Mouse (Mus musculus) neural tube, embryonic 13.5 days (tissue): ENCODE results near the gene Tubd1. TPM values are rescaled to one million over a fixed set of nuclear protein-coding genes. Genes with fewer than 3 reads are reported as not detected.
"Not testable (repeated sequence)": the region's sequence is repeated elsewhere in the genome, so short reads cannot be mapped to it uniquely, and the experiment has no call there.

ENCODE experiments used
- ATAC-seq: fragments of 200-750 bp; cut with Nextera tagmentation; 2 replicates; pipeline ENCODE4 v1.8.0; 2017; ENCODE audit warnings: low read depth, mild to moderate bottlenecking, moderate TSS enrichment, moderate library complexity
- H3K27ac ChIP-seq: fragments of 300-500 bp; sonication (generic); replicated peaks from 2 replicates; pipeline ENCODE4 v1.5.1; 2015; ENCODE audit warnings: moderate library complexity, mild to moderate bottlenecking, inconsistent platforms
- H3K27me3 ChIP-seq: fragments of 300-500 bp; sonication (generic); 2 replicates; pipeline ENCODE4 v1.6.1; 2015; ENCODE audit warnings: mild to moderate bottlenecking, inconsistent platforms
- H3K36me3 ChIP-seq: fragments of 300-500 bp; sonication (generic); 2 replicates; pipeline ENCODE4 v1.6.1; 2015; ENCODE audit warnings: mild to moderate bottlenecking, inconsistent platforms
- H3K4me1 ChIP-seq: fragments of 300-500 bp; sonication (generic); replicated peaks from 2 replicates; pipeline ENCODE4 v1.6.1; 2015; ENCODE audit warnings: inconsistent platforms
- H3K4me2 ChIP-seq: fragments of 300-500 bp; sonication (generic); 2 replicates; pipeline ENCODE4 v1.6.1; 2015; ENCODE audit warnings: inconsistent platforms, mild to moderate bottlenecking, moderate library complexity
- H3K4me3 ChIP-seq: fragments of 300-500 bp; sonication (generic); 2 replicates; pipeline ENCODE4 v1.5.1; 2015; ENCODE audit warnings: mild to moderate bottlenecking, inconsistent platforms
- H3K9ac ChIP-seq: fragments of 300-500 bp; sonication (generic); 2 replicates; pipeline ENCODE4 v1.6.1; 2015; ENCODE audit warnings: moderate library complexity, mild to moderate bottlenecking, inconsistent platforms
- H3K9me3 ChIP-seq: fragments of 300-500 bp; sonication (generic); 2 replicates; pipeline ENCODE4 v1.6.1; 2016; ENCODE audit warnings: inconsistent platforms
- WGBS: fragments of 180-500 bp; shearing (Covaris S2); methylation state at CpG from one replicate; pipeline ENCODE4 v1.1.7; 2015; 5-methylcytosine and 5-hydroxymethylcytosine counted together
- polyA plus RNA-seq: library from polyadenylated mRNA; unstranded; fragments of >200 nt; fragmentation: Nextera tagmentation; extraction: Ambion mirVana; gene quantifications from 2 replicates; pipeline ENCODE4 v1.2.1, GENCODE M21; 2015

Gene Tubd1
- polyA plus RNA-seq: 7.8 and 8.6 TPM in 2 replicates

GRCm38 (mm10) chr11:86544639-86545299 is at the start of gene Tubd1, which contains the start of gene Rps6kb1:
TSS of gene Tubd1 (plus strand) at chr11:86544991.
TSS of gene Rps6kb1 (minus strand) at chr11:86544805.
- Histone ChIP-seq H3K4me1 (peaks cover 29% of the 10 kb centered on the region), H3K36me3 (peaks cover 6% of the 10 kb centered on the region; the same call in 1 of the 2 replicates), H3K4me3 (peak within 1 kb of the TSS; percentile 97), H3K9ac (peak within 1 kb of the TSS; percentile 97), H3K27ac (peak within 1 kb of the TSS; percentile 89), H3K9me3 (no peaks in the 10 kb centered on the region), H3K27me3 (no peaks in the 10 kb centered on the region), H3K4me2 (peak within 1 kb of the TSS; percentile 87)
- WGBS: under 1% methylated on average over 43 of the region's 43 CpGs
- ATAC-seq: peak; percentile 99

GRCm38 (mm10) chr11:86497356-86497755 is 47.4 kb upstream of the Tubd1 start:
- Histone ChIP-seq H3K4me1 (no peaks in the 10 kb centered on the region), H3K9ac (no peak overlapping the region), H3K36me3 (peaks cover 37% of the 10 kb centered on the region), H3K4me3 (no peak overlapping the region), H3K9me3 (no peaks in the 10 kb centered on the region), H3K27me3 (no peaks in the 10 kb centered on the region), H3K4me2 (no peak overlapping the region), H3K27ac (no peak overlapping the region)
- WGBS: 98% methylated on average over 1 of the region's 1 CpGs
- ATAC-seq: no peak

- no peaks in the 10 kb centered on the region for H3K27me3 ChIP-seq
- no peak for ATAC-seq
- 78% methylated on average over 3 of the region's 3 CpGs for WGBS
- H3K9ac ChIP-seq: no peak overlapping the region
- no peak overlapping the region for H3K4me2 ChIP-seq
- H3K27ac ChIP-seq: no peak overlapping the region
- no peaks in the 10 kb centered on the region for H3K4me1 ChIP-seq
- H3K36me3 ChIP-seq: peaks cover 37% of the 10 kb centered on the region
- no peak overlapping the region for H3K4me3 ChIP-seq
- H3K9me3 ChIP-seq: no peaks in the 10 kb centered on the region
These were observed 46.9 kb upstream of the Tubd1 start for GRCm38 (mm10) chr11:86497908-86498307.

GRCm38 (mm10) chr11:86500795-86501194 is 44.0 kb upstream of the Tubd1 start:
- ATAC-seq: no peak
- Histone ChIP-seq H3K9ac (no peak overlapping the region), H3K36me3 (peaks cover 52% of the 10 kb centered on the region), H3K9me3 (no peaks in the 10 kb centered on the region), H3K27ac (no peak overlapping the region), H3K4me3 (no peak overlapping the region), H3K27me3 (no peaks in the 10 kb centered on the region), H3K4me2 (no peak overlapping the region), H3K4me1 (no peaks in the 10 kb centered on the region)
- 50% methylated on average over 1 of the region's 1 CpGs for WGBS

GRCm38 (mm10) chr11:86503121-86503520 is 41.7 kb upstream of the Tubd1 start:
- no peak overlapping the region for H3K4me3 ChIP-seq
- H3K27me3 ChIP-seq: no peaks in the 10 kb centered on the region
- no peak for ATAC-seq
- 91% methylated on average over 2 of the region's 2 CpGs for WGBS
- no peak overlapping the region for H3K27ac ChIP-seq
- H3K9ac ChIP-seq: no peak overlapping the region
- H3K36me3 ChIP-seq: peaks cover 59% of the 10 kb centered on the region
- H3K4me2 ChIP-seq: no peak overlapping the region
- no peaks in the 10 kb centered on the region for H3K9me3 ChIP-seq
- no peaks in the 10 kb centered on the region for H3K4me1 ChIP-seq

GRCm38 (mm10) chr11:86507334-86507733 is 37.5 kb upstream of the Tubd1 start:
- Histone ChIP-seq H3K4me2 (no peak overlapping the region), H3K27me3 (no peaks in the 10 kb centered on the region), H3K27ac (no peak overlapping the region), H3K36me3 (peaks cover 86% of the 10 kb centered on the region), H3K9me3 (no peaks in the 10 kb centered on the region), H3K4me3 (no peak overlapping the region), H3K9ac (no peak overlapping the region), H3K4me1 (no peaks in the 10 kb centered on the region)
- no peak for ATAC-seq
- WGBS: 96% methylated on average over 2 of the region's 2 CpGs

GRCm38 (mm10) chr11:86507991-86508390 is 36.8 kb upstream of the Tubd1 start:
- Histone ChIP-seq H3K9me3 (no peaks in the 10 kb centered on the region), H3K9ac (no peak overlapping the region), H3K4me3 (no peak overlapping the region), H3K27ac (no peak overlapping the region), H3K27me3 (no peaks in the 10 kb centered on the region), H3K4me1 (no peaks in the 10 kb centered on the region), H3K4me2 (no peak overlapping the region), H3K36me3 (peaks cover 84% of the 10 kb centered on the region)
- ATAC-seq: no peak
- WGBS: 90% methylated on average over 2 of the region's 2 CpGs

- no peak overlapping the region for H3K27ac ChIP-seq
- H3K4me1 ChIP-seq: no peaks in the 10 kb centered on the region
- no peak overlapping the region for H3K4me2 ChIP-seq
- no peak overlapping the region for H3K4me3 ChIP-seq
- H3K9me3 ChIP-seq: no peaks in the 10 kb centered on the region
- WGBS: 79% methylated on average over 3 of the region's 3 CpGs
- H3K9ac ChIP-seq: no peak overlapping the region
- H3K36me3 ChIP-seq: peaks cover 73% of the 10 kb centered on the region
- no peaks in the 10 kb centered on the region for H3K27me3 ChIP-seq
- ATAC-seq: no peak
These were observed 28.2 kb upstream of the Tubd1 start for GRCm38 (mm10) chr11:86516620-86517019.

GRCm38 (mm10) chr11:86517229-86517628 is 27.6 kb upstream of the Tubd1 start:
- no peaks in the 10 kb centered on the region for H3K4me1 ChIP-seq
- no peak overlapping the region for H3K9ac ChIP-seq
- H3K9me3 ChIP-seq: no peaks in the 10 kb centered on the region
- ATAC-seq: no peak
- no peaks in the 10 kb centered on the region for H3K27me3 ChIP-seq
- no peak overlapping the region for H3K27ac ChIP-seq
- WGBS: 84% methylated on average over 3 of the region's 3 CpGs
- H3K4me2 ChIP-seq: no peak overlapping the region
- H3K4me3 ChIP-seq: no peak overlapping the region
- peaks cover 73% of the 10 kb centered on the region for H3K36me3 ChIP-seq

GRCm38 (mm10) chr11:86519751-86520150 is 25.0 kb upstream of the Tubd1 start:
- WGBS: 84% methylated on average over 7 of the region's 7 CpGs
- no peaks in the 10 kb centered on the region for H3K4me1 ChIP-seq
- H3K4me3 ChIP-seq: no peak overlapping the region
- no peaks in the 10 kb centered on the region for H3K27me3 ChIP-seq
- no peak for ATAC-seq
- H3K27ac ChIP-seq: no peak overlapping the region
- H3K9me3 ChIP-seq: no peaks in the 10 kb centered on the region
- no peak overlapping the region for H3K9ac ChIP-seq
- no peak overlapping the region for H3K4me2 ChIP-seq
- H3K36me3 ChIP-seq: peaks cover 82% of the 10 kb centered on the region

GRCm38 (mm10) chr11:86527528-86527927 is 17.3 kb upstream of the Tubd1 start:
- 96% methylated on average over 4 of the region's 4 CpGs for WGBS
- H3K36me3 ChIP-seq: peaks cover 76% of the 10 kb centered on the region
- no peak overlapping the region for H3K9ac ChIP-seq

GRCm38 (mm10) chr11:86532834-86533233 is 12.0 kb upstream of the Tubd1 start:
- Histone ChIP-seq H3K27ac (no peak overlapping the region), H3K36me3 (peaks cover 46% of the 10 kb centered on the region)
- WGBS: 78% methylated on average over 1 of the region's 1 CpGs

More at GRCm38 (mm10) chr11:86527528-86527927, 17.3 kb upstream of the Tubd1 start:
- Histone ChIP-seq H3K4me3 (no peak overlapping the region), H3K27me3 (no peaks in the 10 kb centered on the region), H3K4me2 (no peak overlapping the region), H3K9me3 (no peaks in the 10 kb centered on the region), H3K4me1 (no peaks in the 10 kb centered on the region), H3K27ac (no peak overlapping the region)
- ATAC-seq: no peak

GRCm38 (mm10) chr11:86533302-86533701 is 11.5 kb upstream of the Tubd1 start:
- peaks cover 43% of the 10 kb centered on the region for H3K36me3 ChIP-seq
- not testable (repeated sequence) for H3K27me3 ChIP-seq, H3K4me1 ChIP-seq, H3K9me3 ChIP-seq, H3K27ac ChIP-seq, H3K4me2 ChIP-seq, H3K4me3 ChIP-seq, H3K9ac ChIP-seq, ATAC-seq
- 90% methylated on average over 6 of the region's 6 CpGs for WGBS

More at GRCm38 (mm10) chr11:86532834-86533233, 12.0 kb upstream of the Tubd1 start:
- no peak for ATAC-seq
- Histone ChIP-seq H3K4me2 (no peak overlapping the region), H3K4me1 (no peaks in the 10 kb centered on the region), H3K9ac (no peak overlapping the region), H3K27me3 (no peaks in the 10 kb centered on the region), H3K4me3 (no peak overlapping the region), H3K9me3 (no peaks in the 10 kb centered on the region)
